18 mouse cellular contexts compared by ENCODE assay signal in the genomic region with DNA sequence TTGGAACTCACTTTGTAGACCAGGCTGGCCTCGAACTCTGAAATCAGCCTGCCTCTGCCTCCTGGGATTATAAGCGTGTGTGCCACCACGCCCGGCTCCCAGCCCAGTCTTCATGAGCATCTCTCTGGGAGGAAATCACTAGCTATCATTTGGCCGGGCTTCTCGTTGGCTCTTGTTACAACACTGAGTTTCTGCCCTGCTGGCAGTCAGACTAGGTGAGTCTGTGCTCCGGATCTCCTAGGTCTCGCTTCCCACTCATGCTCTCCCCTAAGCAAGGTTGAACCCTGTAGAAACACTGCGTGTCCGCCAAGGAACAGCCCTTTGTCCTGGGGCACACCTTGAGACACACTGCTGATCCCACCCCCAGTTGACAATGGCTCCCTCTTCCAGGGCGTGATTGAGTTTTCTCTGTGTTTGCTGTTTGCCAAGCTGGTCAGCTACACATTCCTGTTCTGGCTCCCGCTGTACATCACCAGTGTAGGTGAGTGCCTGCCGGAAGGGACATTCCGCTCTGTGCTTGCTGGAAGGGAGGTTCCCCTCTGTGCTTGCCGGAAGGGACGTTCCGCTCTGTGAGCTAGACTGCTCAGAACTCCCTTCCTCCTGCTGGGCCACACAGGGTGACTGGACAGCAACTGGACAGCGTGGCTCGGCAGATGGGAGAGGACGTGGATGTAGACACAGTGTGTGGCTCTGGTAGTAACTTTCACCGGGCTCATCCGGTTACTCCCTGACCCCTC. TPM values are rescaled to one million over a fixed set of nuclear protein-coding genes. Genes with fewer than 3 reads are reported as not detected.
A peak's percentile ranks its signal among the peaks of the same experiment; 100 is the strongest.
DNase-seq lines count a peak whose midpoint lies in the region; ATAC-seq and TF ChIP-seq lines count a peak whose summit lies in the region.
"Had no signal": no experiment of that assay in that cellular context is flagged by ENCODE, and none has a peak within 500 bp of the region (broad histone marks: within the 10 kb centered on the region; RNA-seq: fewer than 3 reads in every experiment).

No protein-coding gene starts in this region.

- H3K9me3 ChIP-seq in midbrain, embryonic 10.5 days (replicated peaks) = no peaks in the 10 kb centered on the region
- H3K9me3 ChIP-seq in midbrain, embryonic 16.5 days (replicated peaks; ENCODE audit: control insufficient read depth, low read length, poor library complexity, severe bottlenecking) = no peaks in the 10 kb centered on the region
- H3K9me3 ChIP-seq in kidney, postnatal 0 days (replicated peaks; ENCODE audit: low read length) = no peaks in the 10 kb centered on the region
- H3K9me3 ChIP-seq: forebrain, embryonic 10.5 days; limb, embryonic 13.5 days; liver, embryonic 15.5 days; neural tube, embryonic 15.5 days had no signal

- DNase-seq in midbrain, embryonic 10.5 days (ENCODE audit: low spot score) = no peak
- DNase-seq in cerebellum, adult 2 months = peak; percentile 42 to 59
- peak; percentile 74 for DNase-seq in kidney, postnatal 0 days (ENCODE audit: low spot score)
- no peak for DNase-seq in adrenal gland, postnatal 4 days (ENCODE audit: low spot score in 2 of 2)
- no peak for DNase-seq in MN1 (ENCODE audit: low spot score)
- no peak for DNase-seq in thymus, postnatal 0 days (ENCODE audit: low spot score)
- DNase-seq: adrenal gland, postnatal 36 days; gastrocnemius, postnatal 14 days; heart, postnatal 10 days; right cerebral cortex, adult 18-20 months had no signal

- no peaks in the 10 kb centered on the region for H3K27me3 ChIP-seq in midbrain, embryonic 10.5 days (ENCODE audit: low read depth, poor library complexity, severe bottlenecking)
- no peaks in the 10 kb centered on the region for H3K27me3 ChIP-seq in midbrain, embryonic 16.5 days (ENCODE audit: control insufficient read depth, insufficient read depth, low read depth, low read length)
- H3K27me3 ChIP-seq in cerebellum, adult 2 months (ENCODE audit: control insufficient read depth, insufficient read depth, low read length) = no peaks in the 10 kb centered on the region
- H3K27me3 ChIP-seq in kidney, postnatal 0 days (ENCODE audit: insufficient read depth, low read length) = no peaks in the 10 kb centered on the region
- H3K27me3 ChIP-seq: embryonic facial prominence, embryonic 13.5 days; limb, embryonic 13.5 days; liver, embryonic 15.5 days; neural tube, embryonic 15.5 days had no signal

- no peaks in the 10 kb centered on the region for H3K4me1 ChIP-seq in midbrain, embryonic 10.5 days
- no peaks in the 10 kb centered on the region for H3K4me1 ChIP-seq in midbrain, embryonic 16.5 days (ENCODE audit: control insufficient read depth, insufficient read depth, low read length)
- peaks cover 32% of the 10 kb centered on the region for H3K4me1 ChIP-seq in cerebellum, adult 2 months (ENCODE audit: control insufficient read depth, insufficient read depth, low read length)
- no peaks in the 10 kb centered on the region for H3K4me1 ChIP-seq in kidney, postnatal 0 days (replicated peaks; ENCODE audit: insufficient read depth, low read length)
- H3K4me1 ChIP-seq: embryonic facial prominence, embryonic 13.5 days; limb, embryonic 13.5 days; liver, embryonic 15.5 days; neural tube, embryonic 15.5 days had no signal

- no peak overlapping the region for H3K4me3 ChIP-seq in midbrain, embryonic 10.5 days
- H3K4me3 ChIP-seq in midbrain, embryonic 16.5 days (ENCODE audit: low read depth, low read length) = no peak overlapping the region
- H3K4me3 ChIP-seq in cerebellum, adult 2 months (replicated peaks; ENCODE audit: insufficient read depth, low read depth, low read length) = no peak overlapping the region
- no peak overlapping the region for H3K4me3 ChIP-seq in kidney, postnatal 0 days (replicated peaks; ENCODE audit: low read depth, low read length)
- H3K4me3 ChIP-seq: embryonic facial prominence, embryonic 13.5 days; forebrain, embryonic 10.5 days; limb, embryonic 13.5 days; liver, embryonic 15.5 days; neural tube, embryonic 15.5 days had no signal

- no peaks in the 10 kb centered on the region for H3K36me3 ChIP-seq in midbrain, embryonic 10.5 days
- H3K36me3 ChIP-seq in midbrain, embryonic 16.5 days (ENCODE audit: control insufficient read depth, insufficient read depth, low read length) = no peaks in the 10 kb centered on the region
- no peaks in the 10 kb centered on the region for H3K36me3 ChIP-seq in kidney, postnatal 0 days (ENCODE audit: insufficient read depth, low read length)
- H3K36me3 ChIP-seq: embryonic facial prominence, embryonic 13.5 days; forebrain, embryonic 10.5 days; limb, embryonic 13.5 days; liver, embryonic 15.5 days; neural tube, embryonic 15.5 days had no signal

- TF ChIP-seq POLR2A in cerebellum, adult 2 months (IDR thresholded peaks at IDR 0.05; ENCODE audit: borderline replicate concordance, insufficient read depth, low read length) = no peak

- TF ChIP-seq CTCF in cerebellum, adult 2 months (IDR thresholded peaks at IDR 0.05; ENCODE audit: borderline replicate concordance, insufficient read depth, low read depth, low read length) = no peak
- no peak for TF ChIP-seq CTCF in kidney, postnatal 0 days (IDR thresholded peaks at IDR 0.05; ENCODE audit: low read depth)

- 0 out of 2 replicates have a peak overlapping the region, but pooled peaks have one; percentile 17 for H3K27ac ChIP-seq in midbrain, embryonic 10.5 days (replicated peaks)
- H3K27ac ChIP-seq in midbrain, embryonic 16.5 days (ENCODE audit: low read length) = no peak overlapping the region
- H3K27ac ChIP-seq in cerebellum, adult 2 months (ENCODE audit: insufficient read depth, low read length) = peak overlapping the region; percentile 58
- H3K27ac ChIP-seq in kidney, postnatal 0 days = peak overlapping the region; percentile 48; the same call in 1 of the 2 replicates
- H3K27ac ChIP-seq: embryonic facial prominence, embryonic 13.5 days; forebrain, embryonic 10.5 days; hindbrain, embryonic 14.5 days; limb, embryonic 13.5 days; liver, embryonic 15.5 days; neural tube, embryonic 15.5 days had no signal

- no peak overlapping the region for H3K4me2 ChIP-seq in midbrain, embryonic 16.5 days (ENCODE audit: low read length)
- H3K4me2 ChIP-seq in kidney, postnatal 0 days (ENCODE audit: low read length) = no peak overlapping the region
- H3K4me2 ChIP-seq: embryonic facial prominence, embryonic 13.5 days; hindbrain, embryonic 14.5 days; limb, embryonic 13.5 days; liver, embryonic 15.5 days; neural tube, embryonic 15.5 days had no signal

- H3K9ac ChIP-seq in midbrain, embryonic 16.5 days (ENCODE audit: low read depth, low read length) = no peak overlapping the region
- H3K9ac ChIP-seq in kidney, postnatal 0 days (ENCODE audit: low read depth, low read length) = no peak overlapping the region
- H3K9ac ChIP-seq: embryonic facial prominence, embryonic 13.5 days; hindbrain, embryonic 14.5 days; limb, embryonic 13.5 days; liver, embryonic 15.5 days; neural tube, embryonic 15.5 days had no signal

- WGBS in midbrain, embryonic 10.5 days = 83% methylated on average over 22 of the region's 22 CpGs
- WGBS in midbrain, embryonic 16.5 days = 80% methylated on average over 22 of the region's 22 CpGs
- WGBS in cerebellum, adult 2 months = 14% methylated on average over 22 of the region's 22 CpGs
- 49% methylated on average over 22 of the region's 22 CpGs for WGBS in kidney, postnatal 0 days

- ATAC-seq in midbrain, embryonic 16.5 days = no peak
- ATAC-seq in kidney, postnatal 0 days (replicated peaks; ENCODE audit: low FRiP score, low read depth) = peak; percentile 74
- ATAC-seq: activated CD4-positive, CD25-positive, alpha-beta regulatory T cell, adult 4 months had no signal

RNA-seq across cellular contexts. Expression of gene Slc37a1, which starts 48.9 kb away (rescaled TPM):
- 6.4 and 6.9 TPM in 2 replicates for polyA plus RNA-seq in midbrain, embryonic 10.5 days (2016; fragmentation: Nextera tagmentation; extraction: Ambion mirVana)
- polyA plus RNA-seq in midbrain, embryonic 16.5 days (2015; fragmentation: Nextera tagmentation; extraction: Ambion mirVana) = 12.9 and 20.1 TPM in 2 replicates
- polyA plus RNA-seq in cerebellum, adult 2 months (2012; rRNA removed) = 6.1 and 7.8 TPM in 2 replicates
- 2.8 and 3.9 TPM in 2 replicates for polyA plus RNA-seq in kidney, postnatal 0 days (2015; fragmentation: Nextera tagmentation; extraction: Ambion mirVana)
- 10 to 100 TPM; 14.2 to 14.9 TPM for total RNA-seq in adrenal gland, postnatal 4 days (2021)
- polyA plus RNA-seq in thymus, postnatal 0 days (2015; fragmentation: Nextera tagmentation; extraction: Ambion mirVana) = 12.8 and 14.1 TPM in 2 replicates

RNA-seq across cellular contexts. Expression of gene Pde9a, which starts 50.5 kb away (rescaled TPM):
- polyA plus RNA-seq in midbrain, embryonic 10.5 days (2016; fragmentation: Nextera tagmentation; extraction: Ambion mirVana) = 12.1 and 21.1 TPM in 2 replicates
- polyA plus RNA-seq in midbrain, embryonic 16.5 days (2015; fragmentation: Nextera tagmentation; extraction: Ambion mirVana) = 33.1 and 41.0 TPM in 2 replicates
- polyA plus RNA-seq in cerebellum, adult 2 months (2012; rRNA removed) = 83.1 and 93.0 TPM in 2 replicates
- 31.9 and 36.8 TPM in 2 replicates for polyA plus RNA-seq in kidney, postnatal 0 days (2015; fragmentation: Nextera tagmentation; extraction: Ambion mirVana)
- 10 to 100 TPM in 1 of 2 experiments, 1 to 10 TPM in 1; 6.3 to 12.6 TPM for total RNA-seq in adrenal gland, postnatal 4 days (2021)
- 1.4 and 1.6 TPM in 2 replicates for polyA plus RNA-seq in thymus, postnatal 0 days (2015; fragmentation: Nextera tagmentation; extraction: Ambion mirVana)

RNA-seq across cellular contexts. Expression of gene Rsph1, which starts 58.3 kb away (rescaled TPM):
- polyA plus RNA-seq in midbrain, embryonic 10.5 days (2016; fragmentation: Nextera tagmentation; extraction: Ambion mirVana) = 1.7 and 2.5 TPM in 2 replicates
- polyA plus RNA-seq in midbrain, embryonic 16.5 days (2015; fragmentation: Nextera tagmentation; extraction: Ambion mirVana) = 6.4 and 8.6 TPM in 2 replicates
- polyA plus RNA-seq in cerebellum, adult 2 months (2012; rRNA removed) = 2.7 and 3.7 TPM in 2 replicates
- 1.3 and 2.2 TPM in 2 replicates for polyA plus RNA-seq in kidney, postnatal 0 days (2015; fragmentation: Nextera tagmentation; extraction: Ambion mirVana)
- 1 to 10 TPM; 5.5 TPM for total RNA-seq in adrenal gland, postnatal 4 days (2021)
- 0.90 and 1.2 TPM in 2 replicates for polyA plus RNA-seq in thymus, postnatal 0 days (2015; fragmentation: Nextera tagmentation; extraction: Ambion mirVana)

Comparison
In these comparisons a context has a peak if more than half of its experiments do, and no peak if none do; other contexts are left out.
1. DNase-seq: peak in cerebellum, adult 2 months (2 of 2) and kidney, postnatal 0 days (single experiment); none in midbrain, embryonic 10.5 days (single experiment), adrenal gland, postnatal 4 days (0 of 2), MN1 (single experiment) and thymus, postnatal 0 days (single experiment).